ENCODE assay signal across 8 mouse cellular contexts in the genomic region with DNA sequence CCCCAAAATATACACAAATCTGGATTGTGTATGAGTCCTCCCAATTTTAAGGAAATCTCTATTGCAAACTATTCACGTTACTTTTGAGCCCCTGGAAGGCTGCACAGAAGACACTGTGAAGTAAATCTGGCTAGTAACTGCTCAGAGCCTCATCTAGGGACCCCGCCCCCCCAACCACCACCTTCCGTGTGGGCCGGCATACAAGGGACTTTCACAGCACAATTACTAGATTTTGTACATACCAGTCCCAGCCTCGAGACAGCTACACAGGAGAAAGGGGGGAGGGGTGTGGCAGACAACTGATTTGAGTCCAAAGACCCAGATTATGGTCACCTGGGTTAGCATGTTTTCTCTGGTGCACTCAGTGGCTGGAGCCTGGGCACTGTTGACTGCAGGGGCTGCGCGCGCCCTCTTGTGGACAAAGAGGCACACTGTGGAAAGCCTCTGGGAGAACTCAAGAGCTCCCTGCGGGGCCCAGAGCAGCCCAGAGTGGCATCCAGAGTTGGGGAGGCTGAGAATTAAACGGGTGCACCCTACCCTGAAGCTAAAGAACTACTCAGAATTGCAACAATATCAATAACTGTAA. TPM values are rescaled to one million over a fixed set of nuclear protein-coding genes. Genes with fewer than 3 reads are reported as not detected.
DNase-seq lines count a peak whose midpoint lies in the region; ATAC-seq lines count a peak whose summit lies in the region.
"Had no signal": no experiment of that assay in that cellular context is flagged by ENCODE, and none has a peak within 500 bp of the region (broad histone marks: within the 10 kb centered on the region; RNA-seq: fewer than 3 reads in every experiment).

No protein-coding gene starts in this region.

- WGBS in midbrain, embryonic 13.5 days, result 30% methylated on average over 10 of the region's 10 CpGs

- H3K36me3 ChIP-seq in midbrain, embryonic 13.5 days, result no peaks in the 10 kb centered on the region

- peak; percentile 81 for ATAC-seq in midbrain, embryonic 13.5 days

- H3K4me3 ChIP-seq in midbrain, embryonic 13.5 days (replicated peaks), result no peak overlapping the region
- H3K4me3 ChIP-seq: myocyte had no signal

- no peak overlapping the region for H3K4me2 ChIP-seq in midbrain, embryonic 13.5 days (replicated peaks)

- H3K27me3 ChIP-seq in midbrain, embryonic 13.5 days, result no peaks in the 10 kb centered on the region

- H3K9me3 ChIP-seq in midbrain, embryonic 13.5 days, result no peaks in the 10 kb centered on the region

- intact Hi-C loops in left cerebral cortex, postnatal 25 days (cut with DNase I), result loop anchor here (1.0 to 5.0 kb wide), 2 partner anchors 390 to 966 kb away; no protein-coding TSS in a partner anchor

- peak; percentile 67 for DNase-seq in adrenal gland, adult 18-20 months (ENCODE audit: low spot score in 2 of 2)
- DNase-seq in cerebellum, postnatal 4 days (ENCODE audit: low spot score in 2 of 2), result peak; percentile 49 to 66
- DNase-seq in frontal cortex, postnatal 36 days (ENCODE audit: low spot score in 2 of 2), result peak; percentile 63 to 79
- DNase-seq in induced T-regulatory cell, adult 2 months (ENCODE audit: low read depth), result peak; percentile 77
- DNase-seq in left cerebral cortex, postnatal 25 days (ENCODE audit: low spot score in 2 of 2), result peak; percentile 71 to 77
- DNase-seq in spleen, adult 12 weeks (ENCODE audit: low spot score), result peak; percentile 27

- H3K4me1 ChIP-seq in midbrain, embryonic 13.5 days (replicated peaks), result no peaks in the 10 kb centered on the region

- H3K27ac ChIP-seq in midbrain, embryonic 13.5 days, result no peak overlapping the region

- H3K9ac ChIP-seq in midbrain, embryonic 13.5 days (replicated peaks), result no peak overlapping the region

RNA-seq across cellular contexts. Expression of a gene that starts 33.8 kb away (rescaled TPM):
- total RNA-seq in adrenal gland, adult 18-20 months (2021), result 10 to 100 TPM; 60.1 to 66.9 TPM
- 10 to 100 TPM; 94.2 to 95.8 TPM for total RNA-seq in left cerebral cortex, postnatal 25 days (2021)
- polyA plus RNA-seq in midbrain, embryonic 13.5 days (2015; fragmentation: Nextera tagmentation; extraction: Ambion mirVana), result 153 and 163 TPM in 2 replicates

Comparison
In these comparisons a context has a peak if more than half of its experiments do, and no peak if none do; other contexts are left out.
1. DNase-seq: peak in every context shown above with its lines; median percentile 77 in induced T-regulatory cell, adult 2 months; 74 in left cerebral cortex, postnatal 25 days; 71 in frontal cortex, postnatal 36 days; 67 in adrenal gland, adult 18-20 months; 58 in cerebellum, postnatal 4 days; 27 in spleen, adult 12 weeks.